Mouse (Mus musculus): ENCODE results near the gene Fam160b1.

Fam160b1 gene

GRCm38 (mm10) chr19:57360341-57361130 lies at the start of gene Fam160b1:
Fam160b1 (plus strand) TSS chr19:57360680.
- peak; percentile 96 to 98 for DNase-seq (ENCODE audit: inconsistent age in 2 of 2, low spot score in 1 of 2)

DNA sequence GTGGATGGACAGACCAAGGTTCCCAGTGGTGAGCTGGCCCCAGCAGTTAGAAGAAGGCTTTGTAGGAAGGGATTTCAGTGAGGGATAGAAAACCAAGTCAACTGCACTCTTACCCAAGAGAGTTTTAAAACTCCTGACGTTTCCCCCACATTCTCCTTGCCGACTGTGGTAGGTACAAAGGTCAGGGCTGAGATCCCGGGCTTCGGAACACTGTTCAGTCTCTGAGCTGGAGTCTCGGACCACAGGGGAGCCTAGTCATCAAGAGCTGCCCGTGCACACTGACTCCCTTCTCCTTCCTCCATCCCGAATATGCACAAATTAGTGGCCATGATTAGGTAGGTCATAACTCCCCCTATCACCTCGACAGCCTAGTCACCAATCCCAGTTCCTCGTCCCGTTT lies 47.3 kb upstream of the Fam160b1 start:
- peak in 1 of 2 experiments; percentile 51 for DNase-seq (ENCODE audit: inconsistent age in 2 of 2, low spot score in 1 of 2)

- DNase-seq (ENCODE audit: inconsistent age in 2 of 2, low spot score in 1 of 2) = peak in 1 of 2 experiments; percentile 66
Observed at GRCm38 (mm10) chr19:57313891-57314345, 46.6 kb upstream of the Fam160b1 start.

DNA sequence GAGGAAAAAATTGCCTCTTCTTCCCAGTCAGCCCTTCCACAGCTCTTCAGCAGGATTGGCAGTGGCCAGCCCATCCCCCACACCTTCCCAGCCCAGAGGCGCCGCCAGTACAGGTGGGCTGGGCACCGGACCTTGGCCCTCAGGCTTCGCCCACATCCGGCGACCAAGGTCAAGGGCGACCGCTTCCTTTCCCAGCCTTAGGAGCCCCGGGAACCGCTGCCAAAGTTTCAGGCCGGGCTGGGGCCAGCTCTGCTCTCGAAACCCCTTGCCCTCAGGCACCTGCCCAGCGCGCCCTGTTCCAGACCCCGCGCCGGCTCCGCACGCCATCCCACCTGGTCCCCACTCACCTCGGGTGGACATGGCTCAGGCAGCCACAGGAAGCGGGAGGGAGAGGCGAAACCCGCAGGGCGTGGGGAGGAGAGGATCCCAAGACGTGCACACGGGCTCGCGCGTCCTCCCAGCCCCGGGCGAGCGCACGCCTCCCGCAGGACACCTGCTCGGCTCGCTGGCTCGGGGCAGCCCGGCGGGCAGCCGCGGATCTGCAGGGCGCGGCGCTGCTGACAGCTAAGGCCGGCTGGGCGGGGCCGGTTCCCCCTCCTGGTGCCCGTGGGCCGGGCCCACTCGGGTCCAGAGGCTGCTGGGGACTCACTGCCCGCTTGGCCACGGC lies 46.0 kb upstream of the Fam160b1 start, which contains the start of gene Ablim1:
TSS of gene Ablim1 (minus strand) at position 574 of the 667 bp plus-strand sequence.
- peak; percentile 63 to 85 for DNase-seq (ENCODE audit: inconsistent age in 2 of 2, low spot score in 1 of 2)

- DNase-seq (ENCODE audit: inconsistent age in 2 of 2, low spot score in 1 of 2) = peak in 1 of 2 experiments; percentile 68
Observed at GRCm38 (mm10) chr19:57315013-57315565, 45.4 kb upstream of the Fam160b1 start.

DNA sequence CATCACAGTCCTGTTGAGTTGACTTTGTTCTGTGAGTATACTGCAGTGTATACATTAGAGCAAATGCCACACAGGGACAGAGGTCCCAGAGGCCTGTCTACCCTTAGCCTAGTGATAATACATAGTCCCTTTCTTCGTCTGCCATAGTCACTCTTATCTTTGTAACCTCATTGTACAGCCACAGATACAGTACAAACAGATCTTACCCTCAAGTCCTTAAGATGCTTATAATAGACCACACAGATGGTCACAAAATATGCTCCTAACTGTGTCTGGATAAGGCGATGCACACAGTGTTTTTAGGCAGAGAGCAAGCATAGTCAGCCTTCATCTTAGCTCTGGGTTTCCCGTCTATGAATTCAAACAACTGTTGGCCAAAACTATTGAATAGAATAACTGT lies 43.9 kb upstream of the Fam160b1 start:
- no peak for DNase-seq (ENCODE audit: inconsistent age in 2 of 2, low spot score in 1 of 2)

DNA sequence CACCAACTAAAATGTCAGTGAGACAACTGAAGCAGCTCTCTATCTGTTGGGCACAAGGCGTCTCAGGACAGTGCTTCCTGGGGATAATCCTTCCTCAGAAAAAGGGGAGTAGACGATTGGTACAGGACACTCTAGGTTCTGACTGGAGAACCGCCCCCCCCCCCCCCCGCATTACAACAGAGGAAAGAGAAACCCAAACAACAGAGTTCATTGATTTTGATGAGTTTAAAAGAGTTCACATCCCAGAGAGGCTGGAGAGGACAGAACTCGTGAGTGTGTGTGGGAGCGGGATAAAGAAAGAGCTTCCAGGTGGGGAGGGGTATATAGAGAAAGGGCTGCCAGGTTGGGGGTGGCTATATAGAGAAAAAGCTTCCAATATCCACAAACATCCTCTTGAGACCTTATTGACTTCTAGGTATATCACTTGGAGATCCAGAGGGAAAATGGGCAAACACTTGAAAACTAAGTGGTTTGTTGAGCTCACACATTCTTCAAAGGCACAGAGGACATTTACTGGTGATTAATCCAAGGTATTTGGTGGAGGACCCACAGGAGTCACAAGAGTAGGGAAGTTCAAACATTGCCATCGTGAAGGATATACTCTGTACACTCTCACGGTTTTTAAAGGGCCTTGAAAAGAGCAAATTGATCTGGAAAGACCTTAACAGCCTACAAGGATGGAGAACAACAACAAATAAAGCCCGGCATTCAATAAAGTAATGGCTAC lies 39.7 kb upstream of the Fam160b1 start:
- no peak for DNase-seq (ENCODE audit: inconsistent age in 2 of 2, low spot score in 1 of 2)

DNA sequence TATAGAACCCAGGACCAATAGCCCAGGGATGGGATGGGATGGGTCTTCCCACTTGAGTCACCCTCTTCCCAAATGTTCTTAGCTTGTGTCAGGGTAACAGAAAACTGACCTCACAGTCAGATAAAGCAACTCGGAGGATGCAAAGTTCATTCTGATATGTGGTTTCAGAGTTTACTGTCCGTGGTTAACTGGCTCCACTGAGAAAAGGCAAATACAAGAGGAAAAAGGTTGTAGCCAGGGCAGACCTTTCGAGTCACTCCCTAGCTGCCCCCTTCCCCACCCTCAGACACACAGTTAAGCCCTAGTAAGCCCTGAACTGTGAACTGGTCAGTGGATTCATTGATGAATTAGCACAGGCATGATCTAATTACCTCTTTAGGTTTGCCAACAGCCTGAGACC lies 38.6 kb upstream of the Fam160b1 start:
- DNase-seq (ENCODE audit: inconsistent age in 2 of 2, low spot score in 1 of 2) = no peak

DNA sequence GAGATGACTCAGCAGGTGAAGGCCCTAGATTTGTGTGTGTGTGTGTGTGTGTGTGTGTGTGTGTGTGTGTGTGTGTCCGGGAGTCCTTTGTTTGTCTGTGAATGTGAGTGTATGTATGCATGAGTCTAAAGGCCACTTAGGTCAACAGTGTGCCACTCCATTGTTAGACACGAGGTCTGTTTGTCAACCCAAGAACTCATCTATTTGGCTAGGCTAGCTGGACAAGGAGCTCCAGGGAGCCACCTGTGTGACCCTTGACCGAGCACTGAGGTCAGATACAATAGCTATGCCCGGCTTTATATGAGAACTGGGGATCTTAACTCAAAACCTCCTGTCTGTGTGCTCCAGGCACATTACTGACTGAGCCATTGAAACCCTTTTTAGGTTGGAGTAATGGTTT lies 38.0 kb upstream of the Fam160b1 start:
- DNase-seq (ENCODE audit: inconsistent age in 2 of 2, low spot score in 1 of 2) = no peak

DNA sequence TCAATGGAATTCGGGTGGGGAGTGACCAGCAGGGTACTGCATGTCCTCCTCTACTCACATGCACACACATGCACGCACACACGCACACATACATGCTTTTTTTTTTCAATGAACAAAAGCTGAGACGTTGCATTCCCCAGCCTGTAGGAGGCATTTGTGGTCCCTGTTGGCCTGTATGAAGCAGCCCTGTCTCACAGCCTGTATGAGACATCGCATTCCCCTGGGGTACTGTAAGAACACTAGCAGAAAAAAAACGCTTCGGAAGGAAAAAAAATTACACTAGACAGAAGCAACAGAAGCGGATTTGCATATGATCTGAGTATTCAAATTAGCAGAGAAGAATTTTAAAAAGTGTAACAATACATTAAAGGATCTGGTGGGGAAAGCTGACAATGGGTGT lies 37.4 kb upstream of the Fam160b1 start:
- no peak for DNase-seq (ENCODE audit: inconsistent age in 2 of 2, low spot score in 1 of 2)

GRCm38 (mm10) chr19:57325748-57326300 lies 34.7 kb upstream of the Fam160b1 start:
- DNase-seq (ENCODE audit: inconsistent age in 2 of 2, low spot score in 1 of 2) = peak; percentile 39 to 84

- DNase-seq (ENCODE audit: inconsistent age in 2 of 2, low spot score in 1 of 2) = no peak
Observed at GRCm38 (mm10) chr19:57327679-57328078, 32.8 kb upstream of the Fam160b1 start.

GRCm38 (mm10) chr19:57328269-57328668 lies 32.2 kb upstream of the Fam160b1 start:
- no peak for DNase-seq (ENCODE audit: inconsistent age in 2 of 2, low spot score in 1 of 2)

DNA sequence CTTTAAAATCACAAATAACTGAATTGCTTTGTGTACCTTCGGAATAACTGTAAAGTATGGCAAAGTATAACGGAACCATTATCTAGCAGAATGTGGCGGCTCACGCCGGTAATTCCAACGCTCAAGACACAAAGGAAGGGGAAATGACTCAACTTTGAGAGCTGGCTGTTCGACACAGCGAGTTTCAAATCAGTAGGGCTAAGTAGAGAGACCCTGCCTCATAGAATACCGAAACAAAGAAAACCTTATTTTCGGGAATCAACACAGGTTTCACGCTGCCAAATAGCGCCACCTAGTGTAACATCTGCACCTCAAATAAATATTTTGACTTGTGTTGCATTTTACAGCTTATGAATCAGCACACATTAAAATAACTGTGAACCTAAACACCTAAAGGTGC lies 31.7 kb upstream of the Fam160b1 start:
- DNase-seq (ENCODE audit: inconsistent age in 2 of 2, low spot score in 1 of 2) = peak; percentile 19 to 80

GRCm38 (mm10) chr19:57330309-57330708 lies 30.2 kb upstream of the Fam160b1 start:
- no peak for DNase-seq (ENCODE audit: inconsistent age in 2 of 2, low spot score in 1 of 2)

DNA sequence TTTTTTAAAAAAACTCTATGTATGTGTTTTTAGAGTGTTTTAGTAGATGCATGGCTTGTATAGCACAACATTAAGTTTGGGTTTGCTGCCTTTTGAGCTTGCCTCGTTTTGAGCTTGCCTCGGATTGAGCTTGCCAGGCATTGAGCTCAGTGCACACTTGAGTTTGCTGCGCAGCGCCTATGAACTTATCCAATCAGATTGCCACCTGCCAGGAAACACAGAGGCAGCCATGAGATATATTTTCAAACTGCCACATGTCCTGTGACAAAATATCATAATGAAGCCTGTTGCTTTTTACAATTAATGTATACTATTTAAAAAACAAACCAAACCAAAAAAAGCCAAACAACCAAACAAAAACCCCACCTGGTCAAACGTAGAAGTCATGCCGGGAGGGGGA lies 29.2 kb upstream of the Fam160b1 start:
- no peak for DNase-seq (ENCODE audit: inconsistent age in 2 of 2, low spot score in 1 of 2)

- DNase-seq (ENCODE audit: inconsistent age in 2 of 2, low spot score in 1 of 2) = no peak
Observed at GRCm38 (mm10) chr19:57333356-57333755, 27.1 kb upstream of the Fam160b1 start.

GRCm38 (mm10) chr19:57335135-57335534 lies 25.3 kb upstream of the Fam160b1 start:
- DNase-seq (ENCODE audit: inconsistent age in 2 of 2, low spot score in 1 of 2) = no peak

DNA sequence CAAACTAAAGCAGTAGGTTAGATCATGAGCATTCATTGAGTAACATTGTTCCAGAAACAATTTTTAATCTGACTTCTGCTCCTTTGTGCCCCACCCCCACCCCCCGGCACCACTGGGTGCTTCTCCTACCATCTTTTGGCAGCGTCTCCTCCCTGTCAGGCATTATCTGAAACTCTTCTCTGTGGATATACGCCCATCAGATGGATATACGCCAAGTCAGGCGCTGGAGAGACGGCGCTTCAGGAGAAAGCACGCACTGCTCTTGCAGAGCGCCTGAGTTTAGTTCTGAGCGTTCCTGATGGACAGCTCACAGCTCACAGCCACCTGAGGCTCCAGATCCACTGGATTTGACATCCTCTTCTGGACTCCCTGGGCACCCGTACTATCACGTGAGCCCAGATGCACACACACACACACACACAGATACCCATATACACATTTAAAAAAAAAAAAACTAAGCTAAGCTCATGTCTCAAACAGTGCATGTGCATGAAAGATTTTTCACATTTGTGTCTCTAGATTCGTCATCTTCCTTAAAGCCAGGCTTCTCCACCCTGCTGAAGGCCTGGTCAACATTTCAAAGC lies 21.1 kb upstream of the Fam160b1 start:
- no peak for DNase-seq (ENCODE audit: inconsistent age in 2 of 2, low spot score in 1 of 2)

GRCm38 (mm10) chr19:57340900-57341742 lies 19.4 kb upstream of the Fam160b1 start:
- no peak for DNase-seq (ENCODE audit: inconsistent age in 2 of 2, low spot score in 1 of 2)

Data from adrenal gland, adult (tissue).